Mouse (Mus musculus): ENCODE results near the gene Sdr42e1.

DNA sequence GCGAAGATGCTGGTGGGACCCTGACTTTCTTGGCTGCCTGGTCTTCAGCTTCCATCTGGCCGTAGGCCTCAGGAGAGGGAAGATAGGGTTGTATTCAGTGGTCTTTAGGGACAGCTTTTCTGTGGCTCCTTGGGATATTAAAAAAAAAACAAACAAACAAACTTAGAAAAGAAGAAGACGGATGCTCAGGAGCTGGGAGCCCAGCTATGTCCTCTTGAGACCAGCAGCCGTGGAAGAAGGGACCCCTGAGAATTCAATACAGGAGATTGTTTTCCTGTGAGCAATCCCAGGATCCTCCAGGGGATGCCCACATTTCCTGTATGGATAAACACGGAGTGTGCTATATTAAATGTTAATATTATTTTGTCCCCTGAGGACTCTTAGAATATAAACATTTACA, 1.7 kb upstream of the Sdr42e1 start:
- TF ChIP-seq CTCF (IDR thresholded peaks at IDR 0.05; ENCODE audit: control insufficient read depth, insufficient read depth, insufficient replicate concordance, low read depth, low read length) (no peak), POLR2A (IDR thresholded peaks at IDR 0.05; ENCODE audit: control insufficient read depth, low read depth, low read length) (no peak)
